Mouse (Mus musculus): Measurements from ENCODE around the gene Itpr2. TPM values are rescaled to one million over a fixed set of nuclear protein-coding genes. Genes with fewer than 3 reads are reported as not detected.
A peak's percentile ranks its signal among the peaks of the same experiment; 100 is the strongest.

Itpr2 gene
- 2.0 and 3.6 TPM in 2 replicates for polyA plus RNA-seq (2011; ENCODE audit: insufficient read depth, insufficient read length, low read depth, missing spikeins)

GRCm38 (mm10) chr6:146501866-146502804, at the start of gene Itpr2:
Gene Itpr2, minus strand, starts transcription at chr6:146502223.
- no peaks in the 10 kb centered on the region for H3K4me1 ChIP-seq (ENCODE audit: control insufficient read depth, insufficient read depth, low read length)
- no peak within 1 kb of the TSS for H3K27ac ChIP-seq (ENCODE audit: insufficient read depth, low read length)
- peak within 1 kb of the TSS; percentile 13 for H3K9ac ChIP-seq (ENCODE audit: low read depth, poor library complexity, severe bottlenecking)
- H3K4me3 ChIP-seq (ENCODE audit: low read depth, low read length) = peak within 1 kb of the TSS; percentile 76
- no peaks in the 10 kb centered on the region for H3K36me3 ChIP-seq (ENCODE audit: control insufficient read depth, insufficient read depth, low read length, poor library complexity, severe bottlenecking)
- H3K9me3 ChIP-seq (replicated peaks; ENCODE audit: control insufficient read depth, insufficient read depth, low read length, poor library complexity, severe bottlenecking) = no peaks in the 10 kb centered on the region
- H3K27me3 ChIP-seq (ENCODE audit: control insufficient read depth, insufficient read depth, low read length, poor library complexity, severe bottlenecking) = peaks cover 6% of the 10 kb centered on the region
- TF ChIP-seq EP300 (IDR thresholded peaks at IDR 0.05; ENCODE audit: insufficient read depth, low read depth, low read length) (no peak), POLR2A (IDR thresholded peaks at IDR 0.05; ENCODE audit: insufficient read depth, low read length) (no peak), CTCF (IDR thresholded peaks at IDR 0.05; ENCODE audit: low read depth, low read length) (no peak)

DNA sequence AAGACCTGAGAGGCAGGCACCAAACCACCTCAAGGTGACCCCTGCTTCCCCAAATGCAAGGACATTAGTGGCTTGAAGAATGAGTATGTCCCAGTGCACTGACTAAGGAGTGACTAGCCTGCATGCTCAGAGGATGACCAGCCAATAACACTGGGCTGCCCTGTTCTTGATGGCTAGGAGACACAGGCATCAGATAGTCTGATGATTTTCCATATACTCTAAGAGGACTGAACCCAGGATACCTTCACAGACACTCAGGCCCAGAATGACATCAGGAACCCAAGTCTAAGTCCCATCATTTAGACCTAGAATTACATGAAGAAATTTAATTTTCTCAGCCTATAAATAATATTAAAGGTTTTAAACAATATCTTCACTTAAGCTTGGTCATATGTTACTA, 49.3 kb upstream of the Itpr2 start:
- TF ChIP-seq EP300 (IDR thresholded peaks at IDR 0.05; ENCODE audit: insufficient read depth, low read depth, low read length) (no peak), POLR2A (IDR thresholded peaks at IDR 0.05; ENCODE audit: insufficient read depth, low read length) (no peak), CTCF (IDR thresholded peaks at IDR 0.05; ENCODE audit: low read depth, low read length) (no peak)
- Histone ChIP-seq H3K4me3 (ENCODE audit: low read depth, low read length) (no peak overlapping the region), H3K36me3 (ENCODE audit: control insufficient read depth, insufficient read depth, low read length, poor library complexity, severe bottlenecking) (peaks cover 50% of the 10 kb centered on the region), H3K27me3 (ENCODE audit: control insufficient read depth, insufficient read depth, low read length, poor library complexity, severe bottlenecking) (no peaks in the 10 kb centered on the region), H3K27ac (ENCODE audit: insufficient read depth, low read length) (no peak overlapping the region), H3K9ac (ENCODE audit: low read depth, poor library complexity, severe bottlenecking) (no peak overlapping the region), H3K9me3 (replicated peaks; ENCODE audit: control insufficient read depth, insufficient read depth, low read length, poor library complexity, severe bottlenecking) (no peaks in the 10 kb centered on the region), H3K4me1 (ENCODE audit: control insufficient read depth, insufficient read depth, low read length) (no peaks in the 10 kb centered on the region)

GRCm38 (mm10) chr6:146550421-146550820, 48.4 kb upstream of the Itpr2 start:
- no peak overlapping the region for H3K27ac ChIP-seq (ENCODE audit: insufficient read depth, low read length)
- no peaks in the 10 kb centered on the region for H3K9me3 ChIP-seq (replicated peaks; ENCODE audit: control insufficient read depth, insufficient read depth, low read length, poor library complexity, severe bottlenecking)
- H3K4me1 ChIP-seq (ENCODE audit: control insufficient read depth, insufficient read depth, low read length) = no peaks in the 10 kb centered on the region
- peaks cover 43% of the 10 kb centered on the region for H3K36me3 ChIP-seq (ENCODE audit: control insufficient read depth, insufficient read depth, low read length, poor library complexity, severe bottlenecking)
- no peak overlapping the region for H3K4me3 ChIP-seq (ENCODE audit: low read depth, low read length)
- no peak overlapping the region for H3K9ac ChIP-seq (ENCODE audit: low read depth, poor library complexity, severe bottlenecking)
- TF ChIP-seq CTCF (IDR thresholded peaks at IDR 0.05; ENCODE audit: low read depth, low read length) (no peak), EP300 (IDR thresholded peaks at IDR 0.05; ENCODE audit: insufficient read depth, low read depth, low read length) (no peak), POLR2A (IDR thresholded peaks at IDR 0.05; ENCODE audit: insufficient read depth, low read length) (no peak)
- H3K27me3 ChIP-seq (ENCODE audit: control insufficient read depth, insufficient read depth, low read length, poor library complexity, severe bottlenecking) = no peaks in the 10 kb centered on the region

DNA sequence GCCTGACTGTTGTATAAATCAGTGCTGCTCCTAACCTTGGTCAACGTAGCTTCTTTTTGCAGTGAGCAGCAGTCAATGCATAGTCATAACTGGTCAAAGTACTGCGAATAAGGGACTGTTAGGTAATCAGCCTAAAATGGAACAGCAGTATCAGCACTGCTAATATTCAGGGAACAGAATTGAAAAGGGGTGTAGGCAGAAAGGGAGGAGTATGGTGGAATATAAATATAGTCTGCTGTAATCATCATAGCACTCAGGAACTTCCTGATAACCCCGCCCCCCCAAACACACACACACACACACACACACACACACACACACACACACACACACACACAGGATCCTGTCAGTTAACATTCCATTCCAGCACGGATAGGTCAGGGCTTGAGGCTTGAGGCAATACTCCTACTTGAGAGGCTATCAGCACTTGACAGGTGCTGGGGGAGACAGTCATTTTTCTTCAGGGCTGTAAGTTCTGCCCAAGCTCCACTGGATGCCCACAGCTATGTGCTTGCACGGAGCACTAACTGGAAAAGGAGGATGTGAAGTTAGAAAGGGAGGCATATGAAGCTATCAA, 43.4 kb upstream of the Itpr2 start:
- no peak for TF ChIP-seq CTCF (IDR thresholded peaks at IDR 0.05; ENCODE audit: low read depth, low read length)
- no peak for TF ChIP-seq EP300 (IDR thresholded peaks at IDR 0.05; ENCODE audit: insufficient read depth, low read depth, low read length)
- TF ChIP-seq POLR2A (IDR thresholded peaks at IDR 0.05; ENCODE audit: insufficient read depth, low read length) = no peak
- H3K27ac ChIP-seq (ENCODE audit: insufficient read depth, low read length) = no peak overlapping the region
- no peaks in the 10 kb centered on the region for H3K4me1 ChIP-seq (ENCODE audit: control insufficient read depth, insufficient read depth, low read length)
- no peak overlapping the region for H3K9ac ChIP-seq (ENCODE audit: low read depth, poor library complexity, severe bottlenecking)
- no peaks in the 10 kb centered on the region for H3K27me3 ChIP-seq (ENCODE audit: control insufficient read depth, insufficient read depth, low read length, poor library complexity, severe bottlenecking)
- peaks cover 1% of the 10 kb centered on the region for H3K36me3 ChIP-seq (ENCODE audit: control insufficient read depth, insufficient read depth, low read length, poor library complexity, severe bottlenecking)
- H3K4me3 ChIP-seq (ENCODE audit: low read depth, low read length) = no peak overlapping the region
- no peaks in the 10 kb centered on the region for H3K9me3 ChIP-seq (replicated peaks; ENCODE audit: control insufficient read depth, insufficient read depth, low read length, poor library complexity, severe bottlenecking)

- H3K9me3 ChIP-seq (replicated peaks; ENCODE audit: control insufficient read depth, insufficient read depth, low read length, poor library complexity, severe bottlenecking) = no peaks in the 10 kb centered on the region
- no peak overlapping the region for H3K4me3 ChIP-seq (ENCODE audit: low read depth, low read length)
- no peaks in the 10 kb centered on the region for H3K4me1 ChIP-seq (ENCODE audit: control insufficient read depth, insufficient read depth, low read length)
- no peaks in the 10 kb centered on the region for H3K27me3 ChIP-seq (ENCODE audit: control insufficient read depth, insufficient read depth, low read length, poor library complexity, severe bottlenecking)
- H3K27ac ChIP-seq (ENCODE audit: insufficient read depth, low read length) = no peak overlapping the region
- no peak overlapping the region for H3K9ac ChIP-seq (ENCODE audit: low read depth, poor library complexity, severe bottlenecking)
- H3K36me3 ChIP-seq (ENCODE audit: control insufficient read depth, insufficient read depth, low read length, poor library complexity, severe bottlenecking) = no peaks in the 10 kb centered on the region; the same call in 1 of the 2 replicates
- no peak for TF ChIP-seq EP300 (IDR thresholded peaks at IDR 0.05; ENCODE audit: insufficient read depth, low read depth, low read length)
Observed at GRCm38 (mm10) chr6:146544622-146545021, 42.6 kb upstream of the Itpr2 start.

DNA sequence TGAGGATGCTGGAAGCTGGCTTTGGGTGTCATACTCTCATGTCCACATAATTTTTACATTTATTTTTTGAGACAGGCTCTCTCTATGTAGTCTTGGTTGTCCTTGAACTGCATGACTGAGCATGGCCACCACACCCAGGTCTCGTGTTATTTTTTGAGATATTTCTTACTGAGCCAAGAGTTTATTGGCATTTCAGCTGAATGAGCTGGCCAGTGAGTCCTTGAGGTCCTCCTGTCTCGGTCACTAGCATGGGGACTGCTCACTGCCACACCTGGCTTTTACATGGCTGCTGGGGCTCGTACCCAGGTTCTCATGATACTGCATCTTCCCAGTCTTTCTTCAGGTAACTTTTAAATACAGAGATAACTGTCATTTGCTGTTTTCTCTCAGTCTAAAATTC, 38.4 kb upstream of the Itpr2 start:
- H3K4me3 ChIP-seq (ENCODE audit: low read depth, low read length) = no peak overlapping the region
- TF ChIP-seq EP300 (IDR thresholded peaks at IDR 0.05; ENCODE audit: insufficient read depth, low read depth, low read length) = no peak
- TF ChIP-seq POLR2A (IDR thresholded peaks at IDR 0.05; ENCODE audit: insufficient read depth, low read length) = no peak
- TF ChIP-seq CTCF (IDR thresholded peaks at IDR 0.05; ENCODE audit: low read depth, low read length) = no peak
- H3K36me3 ChIP-seq (ENCODE audit: control insufficient read depth, insufficient read depth, low read length, poor library complexity, severe bottlenecking) = no peaks in the 10 kb centered on the region
- no peaks in the 10 kb centered on the region for H3K4me1 ChIP-seq (ENCODE audit: control insufficient read depth, insufficient read depth, low read length)
- no peak overlapping the region for H3K27ac ChIP-seq (ENCODE audit: insufficient read depth, low read length)
- no peaks in the 10 kb centered on the region for H3K27me3 ChIP-seq (ENCODE audit: control insufficient read depth, insufficient read depth, low read length, poor library complexity, severe bottlenecking)
- H3K9me3 ChIP-seq (replicated peaks; ENCODE audit: control insufficient read depth, insufficient read depth, low read length, poor library complexity, severe bottlenecking) = no peaks in the 10 kb centered on the region; the same call in 1 of the 2 replicates
- H3K9ac ChIP-seq (ENCODE audit: low read depth, poor library complexity, severe bottlenecking) = no peak overlapping the region
